Mouse (Mus musculus) Patski (cell line): Measurements from ENCODE around the gene Bmp10. TPM values are rescaled to one million over a fixed set of nuclear protein-coding genes. Genes with fewer than 3 reads are reported as not detected.

Source experiments
- ATAC-seq: fragments of 100-300 bp; one replicate; pipeline ENCODE4 v1.8.0; 2021
- CTCF ChIA-PET: fragments of 350-600 bp; sonication (Branson Sonifier 250); formaldehyde crosslinking; loops from one replicate; lab custom pipeline; 2022; ENCODE audit warnings: inconsistent platforms; lab: Charles Lee
- POLR2A ChIA-PET: fragments of 350-600 bp; sonication (Branson Sonifier 250); formaldehyde crosslinking; loops from one replicate; lab custom pipeline; 2022; ENCODE audit warnings: antibody characterized with exemption, inconsistent platforms; lab: Charles Lee
- DNase-seq: peaks from one replicate; pipeline ENCODE4 v3.0.0-alpha.2; 2011; ENCODE audit warnings: low read depth, low spot score
- H3K27me3 ChIP-seq: fragments of 371-371 bp; one replicate; pipeline ENCODE4 v1.5.1; 2021
- CTCF ChIP-seq: fragments of 100-300 bp; IDR thresholded peaks from one replicate; pipeline ENCODE4 v1.5.1; 2021
- in situ Hi-C: fragments of 300-500 bp; cut with MboI; formaldehyde crosslinking; loops from 3 replicates; pipeline ENCODE4 v1.11.1; 2018; ENCODE audit warnings: low pct_unique_long_range_greater_than_20kb, mixed read lengths
- polyA plus RNA-seq: library from polyadenylated mRNA; unstranded; gene quantifications from one replicate; pipeline ENCODE4 v1.2.3, GENCODE M21; 2021

Gene Bmp10
- polyA plus RNA-seq, 1 experiment from 2014 or later: not detected

GRCm38 (mm10) chr6:87475223-87475622 lies 46.4 kb downstream of the Bmp10 start:
- POLR2A ChIA-PET: no interaction called here
- CTCF ChIA-PET: interaction anchor here (0.6 to 2.4 kb wide), 2 partner anchors 9 to 38 kb away, joined by 3 to 5 read pairs; no protein-coding TSS in a partner anchor
- in situ Hi-C loops: no loop called here
- DNase-seq (peak; percentile 13), ATAC-seq (peak; percentile 60)
- TF ChIP-seq CTCF: no peak
- H3K27me3 ChIP-seq: no peaks in the 10 kb centered on the region

DNA sequence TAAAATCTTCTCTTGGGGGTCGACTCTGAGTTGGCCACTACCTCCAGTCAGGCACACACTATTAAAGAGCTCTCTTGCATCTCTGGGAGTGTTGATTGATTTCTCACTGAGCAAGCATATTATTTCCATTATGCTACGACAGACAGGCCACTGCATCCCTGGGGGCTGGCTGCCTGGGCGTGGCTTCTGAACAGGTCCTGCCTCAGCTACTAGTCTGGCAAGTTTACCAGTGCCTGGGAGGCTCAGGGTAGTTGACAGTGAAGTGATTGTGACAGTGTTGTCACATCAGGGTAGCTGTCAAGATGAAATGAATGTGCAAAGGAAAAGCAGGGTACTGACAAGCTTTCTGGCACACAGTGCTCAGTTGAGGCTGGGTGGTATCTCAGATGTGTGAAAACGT lies 50.1 kb downstream of the Bmp10 start:
- no peaks in the 10 kb centered on the region for H3K27me3 ChIP-seq
- ChIA-PET CTCF (interaction anchor here (1.0 to 2.4 kb wide), 3 partner anchors 13 to 35 kb away, joined by 3 to 6 read pairs (median 3); no protein-coding TSS in a partner anchor), POLR2A (no interaction called here)
- DNase-seq (no peak), ATAC-seq (no peak)
- TF ChIP-seq CTCF: no peak
- in situ Hi-C loops: no loop called here

DNA sequence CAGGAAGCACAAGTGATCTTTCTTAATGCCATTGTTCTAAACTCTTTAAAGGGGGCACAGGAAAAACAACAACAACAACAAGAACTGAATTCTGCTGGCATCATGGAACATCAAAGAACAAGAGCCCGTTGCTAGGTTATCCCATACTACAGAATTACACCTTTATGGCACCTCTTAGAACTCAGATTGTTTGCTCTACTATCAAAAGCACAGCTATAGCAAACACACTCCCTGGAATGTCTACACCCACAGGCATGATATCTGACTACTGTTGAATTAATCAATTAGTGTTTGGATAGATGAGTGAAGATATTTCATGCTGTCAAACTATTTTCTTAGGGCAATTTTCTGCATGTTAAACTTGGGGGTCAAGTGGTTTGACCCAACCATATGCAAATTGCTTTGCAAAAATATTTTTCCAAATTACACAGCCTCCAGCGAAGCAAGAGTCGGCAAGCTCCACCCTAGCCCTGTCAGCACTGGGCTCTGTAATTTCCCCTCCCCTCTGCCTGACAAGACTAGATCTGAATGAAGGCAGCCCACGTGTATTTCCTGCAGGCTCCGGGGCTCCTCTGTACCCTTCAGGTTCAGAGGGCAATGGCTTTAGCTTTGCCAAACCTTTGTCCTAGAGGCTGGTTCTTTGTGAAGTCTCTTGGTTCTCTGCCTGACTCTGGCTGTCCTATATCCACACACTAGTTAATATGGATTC lies 50.7 kb downstream of the Bmp10 start:
- ChIA-PET POLR2A (no interaction called here), CTCF (interaction anchor here (1.0 to 2.4 kb wide), 3 partner anchors 14 to 34 kb away, joined by 3 to 6 read pairs (median 3); no protein-coding TSS in a partner anchor)
- in situ Hi-C loops: no loop called here
- ATAC-seq (no peak), DNase-seq (no peak)
- no peak for TF ChIP-seq CTCF
- H3K27me3 ChIP-seq: no peaks in the 10 kb centered on the region

GRCm38 (mm10) chr6:87483224-87483899 lies 54.6 kb downstream of the Bmp10 start:
- in situ Hi-C loops: no loop called here
- ATAC-seq: no peak
- DNase-seq: no peak
- H3K27me3 ChIP-seq: no peaks in the 10 kb centered on the region
- no peak for TF ChIP-seq CTCF
- POLR2A ChIA-PET: interaction anchor here (0.7 kb wide), 1 partner anchor 83 kb away, joined by 6 read pairs; no protein-coding TSS in a partner anchor
- CTCF ChIA-PET: no interaction called here

- no peaks in the 10 kb centered on the region for H3K27me3 ChIP-seq
- ATAC-seq: no peak
- in situ Hi-C loops: no loop called here
- DNase-seq: no peak
- CTCF ChIA-PET: no interaction called here
- TF ChIP-seq CTCF: no peak
- POLR2A ChIA-PET: no interaction called here
Observed at GRCm38 (mm10) chr6:87483900-87484289, 55.1 kb downstream of the Bmp10 start.

DNA sequence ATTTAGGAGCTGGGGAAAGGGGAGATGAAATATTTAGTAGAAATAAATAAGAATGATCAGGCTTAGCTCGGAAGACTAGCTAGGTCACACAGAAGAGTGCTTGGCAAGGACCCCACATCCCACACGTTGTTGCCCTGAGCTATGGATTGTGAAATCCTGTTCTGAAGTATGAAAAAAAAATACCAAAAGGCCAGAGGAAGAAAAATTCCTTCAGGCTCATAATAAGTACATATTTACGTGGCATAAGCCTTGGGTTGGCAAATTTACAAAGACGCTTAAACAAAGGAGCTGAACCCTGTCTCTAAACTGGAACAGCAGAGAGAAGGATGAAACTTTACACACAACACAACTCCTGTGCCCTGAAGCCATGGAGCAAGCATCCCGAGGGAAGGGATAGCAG lies 56.0 kb downstream of the Bmp10 start:
- POLR2A ChIA-PET: no interaction called here
- CTCF ChIA-PET: interaction anchor here (1.0 to 1.2 kb wide), 3 partner anchors 18 to 32 kb away, joined by 3 to 5 read pairs (median 3); no protein-coding TSS in a partner anchor
- DNase-seq (peak; percentile 49), ATAC-seq (no peak)
- in situ Hi-C loops: no loop called here
- H3K27me3 ChIP-seq: no peaks in the 10 kb centered on the region
- TF ChIP-seq CTCF: no peak

Other genes with a start within 250 kb of the Bmp10 start
- gene Antxr1, start 93.2 kb upstream of the Bmp10 start, polyA plus RNA-seq: 25.1 TPM
- not detected for gene Gkn1, start 78.1 kb upstream of the Bmp10 start, polyA plus RNA-seq
- gene Gkn2, start 55.6 kb upstream of the Bmp10 start, polyA plus RNA-seq: not detected
- gene Gkn3, start 40.1 kb upstream of the Bmp10 start, polyA plus RNA-seq: not detected
- gene Arhgap25, start 104.3 kb downstream of the Bmp10 start, polyA plus RNA-seq: 0.03 TPM
- gene Prokr1, start 161.7 kb downstream of the Bmp10 start, polyA plus RNA-seq: 0.28 TPM
- 12.1 TPM for gene Aplf, start 243.2 kb downstream of the Bmp10 start, polyA plus RNA-seq